Mouse (Mus musculus) stomach, embryonic 15.5 days (tissue): ENCODE measurements at regions not wholly inside any gene's neighbourhood (a gene's known extent, or its start where the extent isn't known, plus 50 kb on each side); places are given as distances from the start of the nearest gene placed in this dataset.
"Not testable (repeated sequence)": the region's sequence is repeated elsewhere in the genome, so short reads cannot be mapped to it uniquely, and the experiment has no call there.

Source experiments
- ATAC-seq: fragments of 200-750 bp; cut with Nextera tagmentation; 2 replicates; pipeline ENCODE4 v1.8.0; 2017; ENCODE audit warnings: low read depth, moderate number of reproducible peaks, moderate TSS enrichment; ENCODE audit not compliant: insufficient read depth, low FRiP score
- H3K27ac ChIP-seq: fragments of 300-500 bp; sonication (generic); 2 replicates; pipeline ENCODE4 v1.5.1; 2015; ENCODE audit warnings: mild to moderate bottlenecking, inconsistent platforms
- H3K27me3 ChIP-seq: fragments of 300-500 bp; sonication (generic); replicated peaks from 2 replicates; pipeline ENCODE4 v1.6.1; 2015; ENCODE audit warnings: inconsistent platforms
- H3K36me3 ChIP-seq: fragments of 300-500 bp; sonication (generic); 2 replicates; pipeline ENCODE4 v1.6.1; 2015; ENCODE audit warnings: inconsistent platforms
- H3K4me1 ChIP-seq: fragments of 300-500 bp; sonication (generic); 2 replicates; pipeline ENCODE4 v1.6.1; 2015; ENCODE audit warnings: inconsistent platforms
- H3K4me2 ChIP-seq: fragments of 300-500 bp; sonication (generic); 2 replicates; pipeline ENCODE4 v1.6.1; 2015; ENCODE audit warnings: mild to moderate bottlenecking, inconsistent platforms
- H3K4me3 ChIP-seq: fragments of 300-500 bp; sonication (generic); replicated peaks from 2 replicates; pipeline ENCODE4 v1.5.1; 2015; ENCODE audit warnings: inconsistent platforms
- H3K9ac ChIP-seq: fragments of 300-500 bp; sonication (generic); 2 replicates; pipeline ENCODE4 v1.6.1; 2015; ENCODE audit warnings: inconsistent platforms
- H3K9me3 ChIP-seq: fragments of 300-500 bp; sonication (generic); 2 replicates; pipeline ENCODE4 v1.6.1; 2016; ENCODE audit warnings: inconsistent platforms
- WGBS: fragments of 180-500 bp; shearing (Covaris S2); methylation state at CpG from one replicate; pipeline ENCODE4 v1.1.7; 2015; 5-methylcytosine and 5-hydroxymethylcytosine counted together

DNA sequence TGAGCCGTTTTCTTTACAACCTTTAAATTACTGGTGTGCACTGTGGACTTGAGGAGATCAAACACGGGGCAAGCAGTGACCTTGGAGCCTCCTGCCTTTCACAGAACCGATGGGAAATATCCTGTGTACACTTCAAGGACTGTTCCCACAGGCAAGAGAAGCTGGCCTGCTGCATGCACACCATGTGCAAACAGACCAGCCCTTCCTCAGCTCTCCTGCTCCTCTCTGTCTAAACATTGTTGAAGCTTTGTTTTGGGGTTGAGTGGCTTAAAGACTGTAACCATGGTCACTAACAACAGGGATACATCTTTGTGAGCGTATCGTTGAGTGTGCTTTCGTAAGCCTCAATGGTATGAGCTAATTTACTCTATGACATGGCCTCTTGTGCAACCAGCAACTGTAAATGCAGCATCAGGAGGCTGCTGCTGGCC is 50.2 kb upstream of the Agps start:
- Histone ChIP-seq H3K4me1 (peaks cover 9% of the 10 kb centered on the region; the same call in 1 of the 2 replicates), H3K4me3 (no peak overlapping the region), H3K27ac (peak overlapping the region; percentile 69), H3K27me3 (no peaks in the 10 kb centered on the region), H3K4me2 (no peak overlapping the region), H3K9ac (no peak overlapping the region), H3K36me3 (no peaks in the 10 kb centered on the region), H3K9me3 (no peaks in the 10 kb centered on the region)
- WGBS = 42% methylated on average over 6 of the region's 6 CpGs
- peak; percentile 74 for ATAC-seq

GRCm38 (mm10) chr2:75781078-75781477 is 50.9 kb upstream of the Agps start:
- WGBS = under 1% methylated on average over 3 of the region's 3 CpGs
- Histone ChIP-seq H3K9me3 (no peaks in the 10 kb centered on the region), H3K9ac (no peak overlapping the region), H3K27me3 (no peaks in the 10 kb centered on the region), H3K36me3 (no peaks in the 10 kb centered on the region), H3K27ac (peak overlapping the region; percentile 69), H3K4me2 (no peak overlapping the region), H3K4me1 (peaks cover 15% of the 10 kb centered on the region; the same call in 1 of the 2 replicates), H3K4me3 (no peak overlapping the region)
- 0 out of 2 replicates have a peak, but pooled peaks have one; percentile 37 for ATAC-seq

- WGBS = 89% methylated on average over 3 of the region's 3 CpGs
- not testable (repeated sequence) for H3K27me3 ChIP-seq
Measured at GRCm38 (mm10) chr2:75778628-75779027, 53.3 kb upstream of the Agps start.

GRCm38 (mm10) chr2:75777040-75777451 is 54.9 kb upstream of the Agps start:
- Histone ChIP-seq H3K27ac (peak overlapping the region; percentile 72; the same call in 1 of the 2 replicates), H3K4me3 (peak overlapping the region; percentile 6), H3K9me3 (no peaks in the 10 kb centered on the region), H3K36me3 (no peaks in the 10 kb centered on the region), H3K27me3 (no peaks in the 10 kb centered on the region), H3K9ac (no peak overlapping the region), H3K4me1 (peaks cover 18% of the 10 kb centered on the region; the same call in 1 of the 2 replicates), H3K4me2 (peak overlapping the region; percentile 41)
- ATAC-seq = peak; percentile 36; the same call in 1 of the 2 replicates
- WGBS = 13% methylated on average over 5 of the region's 6 CpGs

More at GRCm38 (mm10) chr2:75778628-75779027, 53.3 kb upstream of the Agps start:
- H3K9ac ChIP-seq, H3K36me3 ChIP-seq, H3K4me3 ChIP-seq, H3K4me2 ChIP-seq, ATAC-seq, H3K9me3 ChIP-seq, H3K27ac ChIP-seq: not testable (repeated sequence)
- H3K4me1 ChIP-seq = peaks cover 18% of the 10 kb centered on the region; the same call in 1 of the 2 replicates

GRCm38 (mm10) chr2:75776533-75776932 is 55.4 kb upstream of the Agps start:
- H3K4me1 ChIP-seq = peaks cover 16% of the 10 kb centered on the region; the same call in 1 of the 2 replicates
- no peak overlapping the region for H3K9ac ChIP-seq
- peak overlapping the region; percentile 6 for H3K4me3 ChIP-seq
- H3K4me2 ChIP-seq = peak overlapping the region; percentile 41
- H3K9me3 ChIP-seq = no peaks in the 10 kb centered on the region
- H3K27me3 ChIP-seq = no peaks in the 10 kb centered on the region
- ATAC-seq = no peak
- WGBS = 12% methylated on average over 12 of the region's 12 CpGs
- no peaks in the 10 kb centered on the region for H3K36me3 ChIP-seq
- peak overlapping the region; percentile 72; the same call in 1 of the 2 replicates for H3K27ac ChIP-seq

- no peak for ATAC-seq
- Histone ChIP-seq H3K4me3 (no peak overlapping the region), H3K36me3 (no peaks in the 10 kb centered on the region), H3K9ac (no peak overlapping the region), H3K27me3 (no peaks in the 10 kb centered on the region), H3K27ac (0 out of 2 replicates have a peak overlapping the region, but pooled peaks have one; percentile 3), H3K4me2 (no peak overlapping the region), H3K4me1 (peaks cover 17% of the 10 kb centered on the region; the same call in 1 of the 2 replicates), H3K9me3 (no peaks in the 10 kb centered on the region)
- 29% methylated on average over 1 of the region's 1 CpGs for WGBS
Measured at GRCm38 (mm10) chr2:75775217-75775616, 56.8 kb upstream of the Agps start.

GRCm38 (mm10) chr2:75773431-75773830 is 58.5 kb upstream of the Agps start:
- no peak overlapping the region for H3K4me3 ChIP-seq
- no peaks in the 10 kb centered on the region for H3K9me3 ChIP-seq
- no peak for ATAC-seq
- H3K9ac ChIP-seq = no peak overlapping the region
- H3K4me2 ChIP-seq = no peak overlapping the region
- H3K4me1 ChIP-seq = peaks cover 19% of the 10 kb centered on the region; the same call in 1 of the 2 replicates
- WGBS = 83% methylated on average over 5 of the region's 5 CpGs
- no peaks in the 10 kb centered on the region for H3K36me3 ChIP-seq
- H3K27ac ChIP-seq = peak overlapping the region; percentile 79
- H3K27me3 ChIP-seq = no peaks in the 10 kb centered on the region

DNA sequence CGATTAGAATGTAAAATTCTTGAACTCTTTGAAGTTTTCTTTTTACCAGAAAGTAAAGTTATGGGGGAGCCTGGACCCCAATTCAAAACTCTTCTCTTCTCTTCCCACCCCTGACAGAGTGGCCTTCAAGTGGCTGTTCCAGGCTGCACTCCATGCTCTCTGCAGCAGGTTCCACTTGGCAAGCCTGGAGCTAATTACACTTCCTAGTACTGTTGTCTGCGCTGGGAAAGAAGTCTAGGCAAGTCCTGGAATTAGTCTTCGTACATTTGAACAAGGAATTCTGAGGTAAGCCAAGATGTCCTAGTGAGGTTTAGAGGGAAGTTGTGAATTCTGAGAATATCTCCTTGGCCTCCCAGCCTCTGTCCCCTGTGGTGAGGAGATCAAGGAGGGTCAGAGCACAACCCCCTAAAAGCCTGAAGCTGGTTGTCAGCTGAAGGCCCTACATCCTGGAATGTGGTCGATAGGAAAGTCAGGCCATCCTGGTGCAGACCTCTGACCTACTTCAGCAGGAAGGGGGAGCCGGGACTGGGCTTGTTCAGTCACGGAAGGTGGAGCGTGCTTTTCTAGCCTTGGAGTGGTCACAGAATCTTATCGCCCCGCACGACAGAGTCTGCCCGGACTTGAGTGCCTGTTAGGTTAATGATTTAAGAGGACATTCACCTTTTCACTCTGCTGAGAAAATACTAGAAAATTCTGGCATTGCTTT is 59.6 kb upstream of the Agps start:
- 25% methylated on average over 11 of the region's 11 CpGs for WGBS

GRCm38 (mm10) chr2:75770633-75771032 is 61.3 kb upstream of the Agps start:
- Histone ChIP-seq H3K9ac (no peak overlapping the region), H3K9me3 (no peaks in the 10 kb centered on the region), H3K36me3 (no peaks in the 10 kb centered on the region), H3K27me3 (no peaks in the 10 kb centered on the region), H3K27ac (no peak overlapping the region; the same call in 1 of the 2 replicates), H3K4me3 (no peak overlapping the region), H3K4me1 (0 out of 2 replicates have a peak, but pooled peaks cover 8% of the 10 kb centered on the region), H3K4me2 (no peak overlapping the region)
- ATAC-seq = no peak
- 78% methylated on average over 1 of the region's 1 CpGs for WGBS

More for the DNA sequence above, 59.6 kb upstream of the Agps start:
- Histone ChIP-seq H3K27ac (peak overlapping the region; percentile 79), H3K4me3 (no peak overlapping the region), H3K36me3 (no peaks in the 10 kb centered on the region), H3K4me2 (no peak overlapping the region), H3K4me1 (peaks cover 14% of the 10 kb centered on the region; the same call in 1 of the 2 replicates), H3K9ac (no peak overlapping the region), H3K9me3 (no peaks in the 10 kb centered on the region), H3K27me3 (no peaks in the 10 kb centered on the region)
- ATAC-seq = peak; percentile 90

DNA sequence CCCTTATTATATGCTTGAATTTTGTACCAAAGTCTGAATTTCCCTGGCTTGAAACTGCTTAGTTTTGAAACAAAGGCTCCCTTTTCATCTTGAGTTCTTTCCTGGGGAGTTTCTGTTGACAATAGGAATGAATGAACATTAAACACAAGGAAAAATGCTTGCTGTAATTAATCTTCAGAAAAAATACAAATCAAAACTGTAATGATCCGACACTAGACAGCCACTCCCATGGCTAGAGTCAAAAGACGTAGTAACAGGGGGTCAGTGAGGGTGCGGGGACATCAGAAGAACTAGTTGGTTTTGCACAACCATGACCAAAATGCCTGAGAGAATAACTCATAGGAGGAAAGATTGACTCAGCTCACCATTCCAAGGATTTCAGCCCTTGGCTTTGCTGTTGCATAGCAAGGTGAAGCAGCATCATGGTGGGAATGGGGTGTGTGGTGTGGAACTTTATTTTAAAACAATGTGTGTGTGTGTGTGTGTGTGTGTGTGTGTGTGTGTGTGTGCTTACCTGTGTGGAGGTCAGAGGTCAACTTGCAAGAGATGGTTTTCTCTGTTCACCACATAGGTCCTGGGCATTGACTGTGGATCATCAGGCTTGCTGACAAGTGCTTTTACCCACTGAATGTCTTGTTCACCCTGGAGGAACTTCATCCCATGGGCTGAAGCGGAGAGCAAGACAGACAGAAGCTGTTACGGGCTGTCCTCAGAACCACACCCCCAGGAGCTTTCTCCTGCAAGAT is 63.2 kb upstream of the Agps start:
- Histone ChIP-seq H3K9ac (no peak overlapping the region), H3K27ac (peak overlapping the region; percentile 81), H3K27me3 (no peaks in the 10 kb centered on the region), H3K36me3 (no peaks in the 10 kb centered on the region), H3K9me3 (no peaks in the 10 kb centered on the region), H3K4me3 (no peak overlapping the region), H3K4me1 (0 out of 2 replicates have a peak, but pooled peaks cover 5% of the 10 kb centered on the region), H3K4me2 (no peak overlapping the region)
- ATAC-seq = no peak
- WGBS = 63% methylated on average over 5 of the region's 5 CpGs

DNA sequence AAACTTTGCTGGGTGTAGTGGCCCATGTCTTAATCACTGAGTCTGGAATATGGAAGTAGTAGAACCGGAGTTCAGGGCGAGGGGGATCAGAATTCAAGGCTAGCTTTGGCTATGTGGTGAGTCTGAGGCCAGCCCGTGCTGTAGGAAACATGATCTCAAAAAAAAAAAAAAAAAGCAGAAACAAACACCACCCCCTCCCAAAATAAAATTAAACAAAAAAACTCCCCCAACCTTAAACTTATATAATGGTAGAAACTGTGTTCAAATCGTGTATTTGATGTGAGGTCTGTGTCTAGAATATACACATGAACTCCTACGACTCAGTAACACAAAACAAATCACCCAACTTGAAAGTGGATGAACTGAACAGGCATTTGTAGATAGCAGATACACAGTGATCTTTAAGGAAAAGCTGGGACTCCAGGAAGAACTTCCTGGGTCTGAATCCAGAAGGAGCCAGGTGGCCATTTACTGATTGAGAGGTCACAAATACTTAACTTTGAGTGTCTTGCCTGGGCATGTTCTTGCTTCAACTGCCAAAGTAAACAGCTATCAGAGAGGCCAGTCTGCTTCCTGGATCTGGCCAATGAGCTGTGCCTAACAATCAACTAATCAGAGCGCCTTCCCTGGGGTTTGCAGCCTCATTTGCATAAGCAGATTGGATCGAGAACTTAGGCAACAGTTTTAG is 63.6 kb upstream of the Nfe2l2 start:
- H3K9ac ChIP-seq = no peak overlapping the region
- peak overlapping the region; percentile 81 for H3K27ac ChIP-seq
- H3K9me3 ChIP-seq = no peaks in the 10 kb centered on the region
- 0 out of 2 replicates have a peak, but pooled peaks cover 5% of the 10 kb centered on the region for H3K4me1 ChIP-seq
- 51% methylated on average over 7 of the region's 7 CpGs for WGBS
- no peaks in the 10 kb centered on the region for H3K27me3 ChIP-seq
- no peaks in the 10 kb centered on the region for H3K36me3 ChIP-seq
- no peak overlapping the region for H3K4me2 ChIP-seq
- ATAC-seq = peak; percentile 70
- H3K4me3 ChIP-seq = no peak overlapping the region
